Mouse (Mus musculus): ENCODE results near the gene Agfg2. TPM values are rescaled to one million over a fixed set of nuclear protein-coding genes. Genes with fewer than 3 reads are reported as not detected.

Agfg2 gene
- polyA plus RNA-seq, 1 experiment from 2014 or later, result 21.7 TPM

GRCm38 (mm10) chr5:137672361-137672760 is 12.2 kb downstream of the Agfg2 start:
- Histone ChIP-seq H3K27me3 (replicated peaks; ENCODE audit: control insufficient read depth, insufficient read depth, low read length) (no peaks in the 10 kb centered on the region), H3K9me3 (ENCODE audit: control insufficient read depth, low read length) (no peaks in the 10 kb centered on the region), H3K4me3 (ENCODE audit: low read length) (no peak overlapping the region), H3K27ac (ENCODE audit: low read depth, low read length) (no peak overlapping the region), H3K36me3 (ENCODE audit: control insufficient read depth, insufficient read depth, low read length) (no peaks in the 10 kb centered on the region), H3K9ac (ENCODE audit: low read depth, low read length) (no peak overlapping the region), H3K4me2 (ENCODE audit: low read length) (no peak overlapping the region), H3K4me1 (ENCODE audit: control insufficient read depth, insufficient read depth, low read depth, low read length) (peaks cover 6% of the 10 kb centered on the region)
- ATAC-seq, result no peak
- 82% methylated on average over 5 of the region's 5 CpGs for WGBS

DNA sequence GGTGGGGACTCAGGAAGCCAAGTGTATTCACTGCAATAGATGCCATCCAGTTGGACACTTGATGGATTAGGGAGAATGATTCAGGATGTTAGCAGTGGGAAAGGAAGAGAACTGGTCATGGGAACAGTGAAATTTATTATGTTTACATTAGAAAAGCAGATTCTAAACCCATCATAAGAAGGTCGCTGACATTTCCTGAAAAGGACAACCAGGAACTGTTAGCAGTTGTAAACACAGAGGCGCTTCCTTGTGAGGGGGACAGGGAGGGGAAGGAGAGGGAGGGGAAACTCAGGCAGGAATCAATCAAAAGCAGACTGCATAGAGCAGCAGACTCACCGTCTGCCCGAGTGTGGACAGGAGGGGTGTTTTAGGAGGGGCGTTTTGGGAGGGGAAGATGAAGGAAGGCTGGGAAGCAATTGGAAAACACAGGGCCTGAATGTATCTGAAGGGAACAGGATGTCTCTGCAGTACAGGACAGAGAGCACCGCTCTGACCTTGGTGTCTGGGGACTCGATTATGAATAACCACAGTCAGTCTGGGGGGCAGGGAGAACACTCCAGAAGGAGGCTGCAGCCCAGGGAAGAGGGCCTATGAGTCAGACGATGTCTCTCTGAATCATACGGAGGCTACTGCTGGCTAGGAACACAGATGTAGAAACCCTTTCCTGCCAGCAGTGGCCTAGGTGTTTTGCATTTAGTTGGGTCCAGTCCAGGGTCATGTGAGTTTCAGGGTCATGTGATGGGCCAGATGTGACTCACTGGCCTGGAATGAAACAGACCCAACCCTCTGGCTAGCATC is 12.9 kb downstream of the Agfg2 start:
- Histone ChIP-seq H3K4me3 (ENCODE audit: low read length) (no peak overlapping the region), H3K27me3 (replicated peaks; ENCODE audit: control insufficient read depth, insufficient read depth, low read length) (no peaks in the 10 kb centered on the region), H3K9me3 (ENCODE audit: control insufficient read depth, low read length) (no peaks in the 10 kb centered on the region), H3K4me1 (ENCODE audit: control insufficient read depth, insufficient read depth, low read depth, low read length) (peaks cover 6% of the 10 kb centered on the region), H3K4me2 (ENCODE audit: low read length) (no peak overlapping the region), H3K36me3 (ENCODE audit: control insufficient read depth, insufficient read depth, low read length) (0 out of 2 replicates have a peak, but pooled peaks cover 4% of the 10 kb centered on the region), H3K9ac (ENCODE audit: low read depth, low read length) (no peak overlapping the region; the same call in 1 of the 2 replicates), H3K27ac (ENCODE audit: low read depth, low read length) (0 out of 2 replicates have a peak overlapping the region, but pooled peaks have one; percentile 39)
- WGBS, result 45% methylated on average over 9 of the region's 9 CpGs
- no peak for ATAC-seq

- H3K27ac ChIP-seq (ENCODE audit: low read depth, low read length), result no peak overlapping the region
- H3K27me3 ChIP-seq (replicated peaks; ENCODE audit: control insufficient read depth, insufficient read depth, low read length), result no peaks in the 10 kb centered on the region
- no peak overlapping the region for H3K4me3 ChIP-seq (ENCODE audit: low read length)
- ATAC-seq, result no peak
- no peaks in the 10 kb centered on the region for H3K9me3 ChIP-seq (ENCODE audit: control insufficient read depth, low read length)
- H3K36me3 ChIP-seq (ENCODE audit: control insufficient read depth, insufficient read depth, low read length), result peaks cover 9% of the 10 kb centered on the region; the same call in 1 of the 2 replicates
- H3K4me2 ChIP-seq (ENCODE audit: low read length), result no peak overlapping the region
- H3K4me1 ChIP-seq (ENCODE audit: control insufficient read depth, insufficient read depth, low read depth, low read length), result peaks cover 6% of the 10 kb centered on the region
- H3K9ac ChIP-seq (ENCODE audit: low read depth, low read length), result no peak overlapping the region
- 97% methylated on average over 1 of the region's 1 CpGs for WGBS
Measured at GRCm38 (mm10) chr5:137670240-137670639, 14.3 kb downstream of the Agfg2 start.

DNA sequence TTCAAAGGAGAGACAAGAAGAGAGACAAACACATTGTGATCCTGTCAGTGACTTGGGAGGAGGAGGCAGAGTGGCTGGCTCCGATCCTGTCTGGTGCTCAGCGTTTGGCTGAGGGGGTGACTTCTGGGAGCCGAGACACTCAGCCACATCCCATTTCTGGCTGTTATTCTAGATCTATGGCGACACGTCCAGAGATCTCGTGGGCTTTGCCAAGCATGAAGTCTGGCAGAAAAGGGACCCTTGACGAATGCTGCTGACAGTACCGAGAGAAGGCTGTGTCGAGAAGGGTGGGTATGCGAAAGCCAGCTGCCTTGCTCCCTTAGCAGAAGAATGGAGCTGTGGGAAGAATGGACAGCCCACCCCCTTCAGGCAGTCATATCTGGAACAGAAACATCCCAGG is 15.6 kb downstream of the Agfg2 start:
- Histone ChIP-seq H3K27me3 (replicated peaks; ENCODE audit: control insufficient read depth, insufficient read depth, low read length) (no peaks in the 10 kb centered on the region), H3K4me1 (ENCODE audit: control insufficient read depth, insufficient read depth, low read depth, low read length) (peaks cover 6% of the 10 kb centered on the region), H3K9me3 (ENCODE audit: control insufficient read depth, low read length) (no peaks in the 10 kb centered on the region), H3K27ac (ENCODE audit: low read depth, low read length) (no peak overlapping the region), H3K4me3 (ENCODE audit: low read length) (no peak overlapping the region), H3K4me2 (ENCODE audit: low read length) (no peak overlapping the region), H3K36me3 (ENCODE audit: control insufficient read depth, insufficient read depth, low read length) (peaks cover 9% of the 10 kb centered on the region; the same call in 1 of the 2 replicates), H3K9ac (ENCODE audit: low read depth, low read length) (no peak overlapping the region)
- WGBS, result 52% methylated on average over 10 of the region's 10 CpGs
- ATAC-seq, result peak; percentile 52; the same call in 1 of the 2 replicates

DNA sequence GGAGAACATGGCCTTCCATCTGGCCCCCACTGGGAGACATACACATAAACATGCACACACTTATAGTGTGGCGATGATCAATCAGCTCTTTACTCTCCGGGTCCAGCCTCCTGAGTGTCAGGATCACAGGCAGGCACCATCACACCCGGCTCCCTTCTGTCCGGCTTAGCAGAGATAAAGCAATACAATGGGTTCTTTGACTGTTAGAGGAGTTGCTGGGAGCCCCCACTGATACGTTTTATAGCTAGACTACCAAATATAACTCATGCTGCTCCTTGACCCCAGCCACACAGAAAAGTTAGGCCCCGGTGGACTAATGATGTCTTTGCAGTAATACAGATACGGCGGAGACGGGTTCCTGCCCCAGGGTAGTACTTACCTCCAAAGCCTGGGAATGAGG is 21.5 kb downstream of the Agfg2 start:
- Histone ChIP-seq H3K27ac (ENCODE audit: low read depth, low read length) (no peak overlapping the region), H3K4me3 (ENCODE audit: low read length) (no peak overlapping the region), H3K4me2 (ENCODE audit: low read length) (no peak overlapping the region), H3K9ac (ENCODE audit: low read depth, low read length) (no peak overlapping the region), H3K9me3 (ENCODE audit: control insufficient read depth, low read length) (no peaks in the 10 kb centered on the region), H3K27me3 (replicated peaks; ENCODE audit: control insufficient read depth, insufficient read depth, low read length) (no peaks in the 10 kb centered on the region), H3K4me1 (ENCODE audit: control insufficient read depth, insufficient read depth, low read depth, low read length) (no peaks in the 10 kb centered on the region), H3K36me3 (ENCODE audit: control insufficient read depth, insufficient read depth, low read length) (peaks cover 26% of the 10 kb centered on the region)
- ATAC-seq, result no peak
- WGBS, result 74% methylated on average over 9 of the region's 9 CpGs

- no peak for ATAC-seq
- H3K36me3 ChIP-seq (ENCODE audit: control insufficient read depth, insufficient read depth, low read length), result peaks cover 18% of the 10 kb centered on the region
- no peaks in the 10 kb centered on the region for H3K27me3 ChIP-seq (replicated peaks; ENCODE audit: control insufficient read depth, insufficient read depth, low read length)
Measured at GRCm38 (mm10) chr5:137660064-137660688, 24.4 kb downstream of the Agfg2 start.

GRCm38 (mm10) chr5:137656977-137657376 is 27.5 kb downstream of the Agfg2 start:
- no peak overlapping the region; the same call in 1 of the 2 replicates for H3K27ac ChIP-seq (ENCODE audit: low read depth, low read length)
- no peaks in the 10 kb centered on the region for H3K9me3 ChIP-seq (ENCODE audit: control insufficient read depth, low read length)
- H3K4me2 ChIP-seq (ENCODE audit: low read length), result no peak overlapping the region
- peak; percentile 66 for ATAC-seq
- no peak overlapping the region for H3K4me3 ChIP-seq (ENCODE audit: low read length)
- H3K9ac ChIP-seq (ENCODE audit: low read depth, low read length), result no peak overlapping the region
- H3K36me3 ChIP-seq (ENCODE audit: control insufficient read depth, insufficient read depth, low read length), result peaks cover 18% of the 10 kb centered on the region
- no peaks in the 10 kb centered on the region for H3K27me3 ChIP-seq (replicated peaks; ENCODE audit: control insufficient read depth, insufficient read depth, low read length)
- WGBS, result 24% methylated on average over 6 of the region's 6 CpGs
- no peaks in the 10 kb centered on the region for H3K4me1 ChIP-seq (ENCODE audit: control insufficient read depth, insufficient read depth, low read depth, low read length)

More at GRCm38 (mm10) chr5:137660064-137660688, 24.4 kb downstream of the Agfg2 start:
- Histone ChIP-seq H3K27ac (ENCODE audit: low read depth, low read length) (no peak overlapping the region), H3K9me3 (ENCODE audit: control insufficient read depth, low read length) (no peaks in the 10 kb centered on the region), H3K4me1 (ENCODE audit: control insufficient read depth, insufficient read depth, low read depth, low read length) (no peaks in the 10 kb centered on the region), H3K9ac (ENCODE audit: low read depth, low read length) (no peak overlapping the region), H3K4me2 (ENCODE audit: low read length) (no peak overlapping the region), H3K4me3 (ENCODE audit: low read length) (no peak overlapping the region)
- 95% methylated on average over 6 of the region's 6 CpGs for WGBS

- Histone ChIP-seq H3K9ac (ENCODE audit: low read depth, low read length) (no peak overlapping the region), H3K4me3 (ENCODE audit: low read length) (no peak overlapping the region), H3K4me2 (ENCODE audit: low read length) (no peak overlapping the region), H3K27me3 (replicated peaks; ENCODE audit: control insufficient read depth, insufficient read depth, low read length) (no peaks in the 10 kb centered on the region), H3K36me3 (ENCODE audit: control insufficient read depth, insufficient read depth, low read length) (peaks cover 11% of the 10 kb centered on the region), H3K27ac (ENCODE audit: low read depth, low read length) (no peak overlapping the region), H3K9me3 (ENCODE audit: control insufficient read depth, low read length) (no peaks in the 10 kb centered on the region), H3K4me1 (ENCODE audit: control insufficient read depth, insufficient read depth, low read depth, low read length) (peaks cover 5% of the 10 kb centered on the region; the same call in 1 of the 2 replicates)
- ATAC-seq, result no peak
- 82% methylated on average over 7 of the region's 7 CpGs for WGBS
Measured at GRCm38 (mm10) chr5:137654746-137655145, 29.8 kb downstream of the Agfg2 start.

GRCm38 (mm10) chr5:137653366-137653765 is 31.2 kb downstream of the Agfg2 start:
- WGBS, result 93% methylated on average over 10 of the region's 10 CpGs
- no peak overlapping the region for H3K4me2 ChIP-seq (ENCODE audit: low read length)
- H3K4me1 ChIP-seq (ENCODE audit: control insufficient read depth, insufficient read depth, low read depth, low read length), result peaks cover 6% of the 10 kb centered on the region; the same call in 1 of the 2 replicates
- H3K27me3 ChIP-seq (replicated peaks; ENCODE audit: control insufficient read depth, insufficient read depth, low read length), result no peaks in the 10 kb centered on the region
- no peak overlapping the region for H3K9ac ChIP-seq (ENCODE audit: low read depth, low read length)
- no peak for ATAC-seq
- H3K9me3 ChIP-seq (ENCODE audit: control insufficient read depth, low read length), result no peaks in the 10 kb centered on the region
- H3K4me3 ChIP-seq (ENCODE audit: low read length), result no peak overlapping the region
- peaks cover 8% of the 10 kb centered on the region for H3K36me3 ChIP-seq (ENCODE audit: control insufficient read depth, insufficient read depth, low read length)
- no peak overlapping the region for H3K27ac ChIP-seq (ENCODE audit: low read depth, low read length)
